Mouse (Mus musculus) embryo, embryonic 10.5 days (tissue): ENCODE data around the gene Osbpl8.

Experiments used
- DNase-seq: peaks from one replicate; pipeline ENCODE4 v3.0.0-alpha.2; 2015; ENCODE audit warnings: low spot score

The Osbpl8 gene

GRCm38 (mm10) chr10:111235289-111235570 is 70.7 kb downstream of the Osbpl8 start:
- DNase-seq, result no peak

- no peak for DNase-seq
Observed at GRCm38 (mm10) chr10:111237434-111237833, 72.9 kb downstream of the Osbpl8 start.

GRCm38 (mm10) chr10:111242677-111243076 is 78.1 kb downstream of the Osbpl8 start:
- DNase-seq, result no peak

- no peak for DNase-seq
Observed at GRCm38 (mm10) chr10:111247609-111248008, 83.1 kb downstream of the Osbpl8 start.

- peak; percentile 21 for DNase-seq
Observed at GRCm38 (mm10) chr10:111248177-111248576, 83.6 kb downstream of the Osbpl8 start.

- no peak for DNase-seq
Observed at GRCm38 (mm10) chr10:111250192-111250591, 85.6 kb downstream of the Osbpl8 start.

GRCm38 (mm10) chr10:111251666-111252065 is 87.1 kb downstream of the Osbpl8 start:
- DNase-seq, result no peak

- DNase-seq, result no peak
Observed at GRCm38 (mm10) chr10:111255228-111255627, 90.7 kb downstream of the Osbpl8 start.

- no peak for DNase-seq
Observed at GRCm38 (mm10) chr10:111256156-111256555, 91.6 kb downstream of the Osbpl8 start.

GRCm38 (mm10) chr10:111257358-111257757 is 92.8 kb downstream of the Osbpl8 start:
- no peak for DNase-seq

GRCm38 (mm10) chr10:111258256-111258655 is 93.7 kb downstream of the Osbpl8 start:
- no peak for DNase-seq

- no peak for DNase-seq
Observed at GRCm38 (mm10) chr10:111271687-111272086, 107.1 kb downstream of the Osbpl8 start.

- DNase-seq, result no peak
Observed at GRCm38 (mm10) chr10:111272905-111273304, 108.4 kb downstream of the Osbpl8 start.

- DNase-seq, result peak; percentile 37
Observed at GRCm38 (mm10) chr10:111273463-111274088, 109.0 kb downstream of the Osbpl8 start.

GRCm38 (mm10) chr10:111275822-111276221 is 111.3 kb downstream of the Osbpl8 start:
- no peak for DNase-seq

GRCm38 (mm10) chr10:111297631-111298030 is 133.1 kb downstream of the Osbpl8 start:
- no peak for DNase-seq

- DNase-seq, result peak; percentile 98
Observed at GRCm38 (mm10) chr10:111298140-111299098, 133.9 kb downstream of the Osbpl8 start, which contains the start of gene Bbs10. Gene Bbs10, plus strand, starts transcription at chr10:111298679.

GRCm38 (mm10) chr10:111299591-111299990 is 135.0 kb downstream of the Osbpl8 start:
- DNase-seq, result peak; percentile 24

- DNase-seq, result no peak
Observed at GRCm38 (mm10) chr10:111301041-111301440, 136.5 kb downstream of the Osbpl8 start.

- no peak for DNase-seq
Observed at GRCm38 (mm10) chr10:111302486-111302885, 137.9 kb downstream of the Osbpl8 start.

GRCm38 (mm10) chr10:111308850-111309501 is 144.4 kb downstream of the Osbpl8 start:
- DNase-seq, result no peak

- DNase-seq, result peak; percentile 10
Observed at GRCm38 (mm10) chr10:111313282-111313681, 148.7 kb downstream of the Osbpl8 start.
